Mouse (Mus musculus) CH12.LX (cell line): Measurements from ENCODE around the gene Spred1. TPM values are rescaled to one million over a fixed set of nuclear protein-coding genes. Genes with fewer than 3 reads are reported as not detected.

Experiments used
- DNase-seq: peaks from one replicate; pipeline ENCODE4 v3.0.0-alpha.2; 2013; ENCODE audit errors: extremely low read depth
- H3K27ac ChIP-seq: 2 replicates; pipeline ENCODE4 v1.5.1; 2012; ENCODE audit warnings: low read depth, mild to moderate bottlenecking, control low read depth, moderate library complexity; ENCODE audit not compliant: insufficient read depth
- H3K27me3 ChIP-seq: replicated peaks from 2 replicates; pipeline ENCODE3; 2012; ENCODE audit warnings: inconsistent platforms
- H3K36me3 ChIP-seq, 2 experiments: replicated peaks in 1 of 2; 2 replicates each; pipeline versions ENCODE3 to v1.6.1; 2012; ENCODE audit warnings: inconsistent platforms in 1 of 2, low read length in 1 of 2, mild to moderate bottlenecking in 1 of 2, mixed read lengths in 1 of 2, moderate library complexity in 1 of 2; ENCODE audit not compliant: control insufficient read depth in 1 of 2, insufficient read depth in 1 of 2
- H3K4me1 ChIP-seq, 2 experiments: 2 replicates each; pipeline ENCODE4 v1.6.1; 2012; ENCODE audit warnings: inconsistent platforms in 1 of 2, moderate library complexity in 1 of 2; ENCODE audit not compliant: insufficient read depth in 2 of 2, control insufficient read depth in 1 of 2
- H3K4me2 ChIP-seq: 2 replicates; pipeline ENCODE4 v1.6.1; 2012; ENCODE audit warnings: low read depth, mild to moderate bottlenecking, control low read depth; ENCODE audit not compliant: poor library complexity, insufficient read depth, severe bottlenecking
- H3K4me3 ChIP-seq, 3 experiments: fragments of 150-350 bp in 1 of 3; sonication (generic) in 1 of 3; replicated peaks in 1 of 3; 2 replicates each; pipeline versions ENCODE3 to v1.5.1; 2011 to 2012; ENCODE audit warnings: low read depth in 2 of 3, low read length in 2 of 3, mild to moderate bottlenecking in 2 of 3, moderate library complexity in 2 of 3, control low read depth in 1 of 3, improper control_type of control experiment in 1 of 3, inconsistent platforms in 1 of 3, mixed read lengths in 1 of 3; ENCODE audit not compliant: poor library complexity in 1 of 3
- H3K79me2 ChIP-seq: replicated peaks from 2 replicates; pipeline ENCODE4 v1.6.1; 2012; ENCODE audit warnings: mild to moderate bottlenecking, moderate library complexity; ENCODE audit not compliant: control insufficient read depth, poor library complexity, insufficient read depth, severe bottlenecking; ENCODE audit errors: extremely low read depth
- H3K9ac ChIP-seq: 2 replicates; pipeline ENCODE4 v1.6.1; 2012; ENCODE audit warnings: low read depth, mild to moderate bottlenecking, control low read depth, moderate library complexity; ENCODE audit not compliant: insufficient read depth
- H3K9me3 ChIP-seq: replicated peaks from 2 replicates; pipeline ENCODE3; 2012; ENCODE audit warnings: low read length, inconsistent platforms, mixed read lengths
- CHD2 ChIP-seq: IDR thresholded peaks from 2 replicates; pipeline ENCODE4 v1.6.1; 2011; ENCODE audit warnings: low read length, improper control_type of control experiment
- CTCF ChIP-seq, 2 experiments: IDR thresholded peaks in 1 of 2; conservative IDR thresholded peaks in 1 of 2; 2 replicates each; pipeline ENCODE4 v1.5.1; 2011 to 2012; ENCODE audit warnings: low read depth in 2 of 2, low read length in 2 of 2, improper control_type of control experiment in 1 of 2, inconsistent platforms in 1 of 2, mild to moderate bottlenecking in 1 of 2, moderate library complexity in 1 of 2
- KAT2A ChIP-seq: IDR thresholded peaks from 2 replicates; pipeline ENCODE4 v1.6.1; 2012; ENCODE audit warnings: low read length, improper control_type of control experiment, inconsistent platforms; ENCODE audit not compliant: insufficient replicate concordance
- MAFK ChIP-seq: IDR thresholded peaks from 2 replicates; pipeline ENCODE4 v1.6.1; 2011; ENCODE audit warnings: low read length, improper control_type of control experiment; ENCODE audit not compliant: insufficient replicate concordance
- MAX ChIP-seq: IDR thresholded peaks from 2 replicates; pipeline ENCODE4 v1.6.1; 2011; ENCODE audit warnings: low read length, improper control_type of control experiment
- RAD21 ChIP-seq: IDR thresholded peaks from 2 replicates; pipeline ENCODE4 v1.6.1; 2011; ENCODE audit warnings: low read depth, mild to moderate bottlenecking, low read length, improper control_type of control experiment, moderate library complexity
- TBP ChIP-seq: conservative IDR thresholded peaks from 2 replicates; pipeline ENCODE4 v1.6.1; 2011; ENCODE audit warnings: low read depth, low read length, improper control_type of control experiment
- TCF12 ChIP-seq: IDR thresholded peaks from 2 replicates; pipeline ENCODE4 v1.6.1; 2014; ENCODE audit warnings: low read depth, mild to moderate bottlenecking, inconsistent platforms, low read length, improper control_type of control experiment
- ZC3H11A ChIP-seq: IDR thresholded peaks from 2 replicates; pipeline ENCODE4 v1.6.1; 2012; ENCODE audit warnings: low read depth, mild to moderate bottlenecking, inconsistent platforms, low read length, improper control_type of control experiment
- ZKSCAN1 ChIP-seq: IDR thresholded peaks from 2 replicates; pipeline ENCODE4 v1.6.1; 2012; ENCODE audit warnings: low read depth, inconsistent platforms, low read length, improper control_type of control experiment, borderline replicate concordance
- dilution Hi-C: fragments of 300-500 bp; cut with MboI; formaldehyde crosslinking; loops from 2 replicates; pipeline ENCODE4 v1.14.3; 2020; ENCODE audit warnings: low sequenced_read_pairs; ENCODE audit not compliant: extremely low pct_unique_long_range_greater_than_20kb, extremely low pct_ligation_motif_present
- in situ Hi-C: fragments of 300-500 bp; cut with MboI; formaldehyde crosslinking; loops from 3 replicates; pipeline ENCODE4 v1.14.3; 2019; ENCODE audit warnings: low sequenced_read_pairs, low pct_ligation_motif_present, low pct_unique_long_range_greater_than_20kb, mixed read lengths
- polyA plus RNA-seq: library from polyadenylated mRNA; unstranded; fragments of >175 nt; gene quantifications from 2 replicates; pipeline ENCODE4 v1.2.1, GENCODE M21; 2012; ENCODE audit warnings: low read depth; ENCODE audit not compliant: insufficient read length
- total RNA-seq, 2 experiments: library from RNA; depleted of rRNA; stranded (reverse); fragments of 300-350 nt in 1 of 2; fragments of >200 nt in 1 of 2; gene quantifications; 2 replicates each; pipeline ENCODE4 v1.2.3; 2012 to 2014

Gene Spred1
- total and polyA plus RNA-seq, 3 experiments = 6.9 to 16.5 (median 8.8) TPM

- H3K36me3 ChIP-seq = no peaks in the 10 kb centered on the region
These were observed 95.0 kb downstream of the Spred1 start for GRCm38 (mm10) chr2:117216152-117216551.

GRCm38 (mm10) chr2:117217695-117218216 lies 96.6 kb downstream of the Spred1 start:
- no peak overlapping the region for H3K4me2 ChIP-seq
- H3K27me3 ChIP-seq = no peaks in the 10 kb centered on the region
- H3K79me2 ChIP-seq = no peaks in the 10 kb centered on the region
- no peak for DNase-seq
- no peak overlapping the region for H3K4me3 ChIP-seq
- H3K4me1 ChIP-seq = no peaks in the 10 kb centered on the region
- no peaks in the 10 kb centered on the region for H3K36me3 ChIP-seq
- in situ Hi-C loops = no loop called here
- no peak overlapping the region for H3K9ac ChIP-seq
- dilution Hi-C loops = no loop called here
- H3K27ac ChIP-seq = no peak overlapping the region
- H3K9me3 ChIP-seq = no peaks in the 10 kb centered on the region
- no peak for TF ChIP-seq CTCF (conservative IDR thresholded peaks at IDR 0.05 in 1 of 2, IDR thresholded peaks at IDR 0.05 in 1 of 2; ENCODE audit: low read depth in 2 of 2, low read length in 2 of 2)
- no peak for TF ChIP-seq KAT2A
- TF ChIP-seq TCF12 = no peak
- no peak for TF ChIP-seq ZKSCAN1
- no peak for TF ChIP-seq MAFK
- TF ChIP-seq ZC3H11A = no peak
- TF ChIP-seq CHD2 = no peak
- TF ChIP-seq, all 38 proteins: peak for 0

More at GRCm38 (mm10) chr2:117216152-117216551, 95.0 kb downstream of the Spred1 start:
- no peak overlapping the region for H3K27ac ChIP-seq
- peak; percentile 34 for DNase-seq
- no peak overlapping the region for H3K4me3 ChIP-seq
- H3K4me1 ChIP-seq = no peaks in the 10 kb centered on the region
- H3K4me2 ChIP-seq = no peak overlapping the region
- H3K9me3 ChIP-seq = no peaks in the 10 kb centered on the region
- dilution Hi-C loops (no loop called here), in situ Hi-C loops (no loop called here)
- H3K79me2 ChIP-seq = no peaks in the 10 kb centered on the region
- no peak overlapping the region for H3K9ac ChIP-seq
- TF ChIP-seq CTCF (conservative IDR thresholded peaks at IDR 0.05 in 1 of 2, IDR thresholded peaks at IDR 0.05 in 1 of 2; ENCODE audit: low read depth in 2 of 2, low read length in 2 of 2) (peak in 1 of 2 experiments; percentile 52; a peak in 2 of 4 replicates), MAX (no peak), RAD21 (peak; percentile 21)
- no peaks in the 10 kb centered on the region for H3K27me3 ChIP-seq

GRCm38 (mm10) chr2:117219536-117219935 lies 98.4 kb downstream of the Spred1 start:
- no peaks in the 10 kb centered on the region for H3K36me3 ChIP-seq
- H3K9ac ChIP-seq = no peak overlapping the region
- H3K4me1 ChIP-seq = no peaks in the 10 kb centered on the region
- H3K9me3 ChIP-seq = no peaks in the 10 kb centered on the region
- H3K79me2 ChIP-seq = no peaks in the 10 kb centered on the region
- no peak for TF ChIP-seq TBP
- H3K4me3 ChIP-seq = no peak overlapping the region
- in situ Hi-C loops = no loop called here
- H3K4me2 ChIP-seq = no peak overlapping the region
- dilution Hi-C loops = no loop called here
- no peaks in the 10 kb centered on the region for H3K27me3 ChIP-seq
- no peak overlapping the region for H3K27ac ChIP-seq
- DNase-seq = no peak
